ENCODE assay signal across 10 mouse cellular contexts in the genomic region with DNA sequence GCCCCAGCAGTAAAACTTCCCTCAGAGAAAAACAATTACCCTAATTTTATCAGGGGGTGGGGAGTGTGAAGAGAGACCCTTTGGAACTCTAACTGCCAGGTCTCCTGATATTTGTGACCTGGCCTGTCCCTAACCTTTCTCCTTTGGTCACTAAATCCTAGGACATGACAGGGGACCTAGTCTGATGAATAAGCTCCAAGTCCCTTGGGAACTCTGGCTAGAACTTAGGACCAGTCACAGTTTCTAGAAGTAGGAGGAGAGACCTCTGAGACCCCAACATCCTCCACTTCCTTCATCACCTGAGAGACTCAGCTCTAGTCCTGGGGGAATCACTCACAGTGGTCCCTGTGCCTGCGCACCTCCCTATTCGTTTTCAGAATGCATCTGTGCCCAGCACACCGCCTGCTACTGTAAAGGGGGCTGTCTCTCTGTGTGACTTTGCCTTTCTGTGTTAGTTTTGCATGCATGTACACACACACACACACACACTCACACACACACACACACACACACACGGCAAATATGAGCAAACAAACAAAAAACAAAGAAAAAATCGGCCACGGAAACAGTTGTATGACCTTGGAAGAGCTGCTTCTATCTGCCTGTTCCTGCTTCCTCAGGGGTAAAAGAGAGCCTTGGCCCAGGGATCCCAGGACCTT. TPM values are rescaled to one million over a fixed set of nuclear protein-coding genes. Genes with fewer than 3 reads are reported as not detected.
DNase-seq lines count a peak whose midpoint lies in the region; ATAC-seq and TF ChIP-seq lines count a peak whose summit lies in the region.
"Had no signal": no experiment of that assay in that cellular context is flagged by ENCODE, and none has a peak within 500 bp of the region (broad histone marks: within the 10 kb centered on the region; RNA-seq: fewer than 3 reads in every experiment).

No protein-coding gene starts in this region.

- no peaks in the 10 kb centered on the region for H3K9me3 ChIP-seq in heart, embryonic 12.5 days (replicated peaks)
- no peaks in the 10 kb centered on the region for H3K9me3 ChIP-seq in forebrain, postnatal 0 days (ENCODE audit: low read length)
- no peaks in the 10 kb centered on the region for H3K9me3 ChIP-seq in liver, embryonic 16.5 days (replicated peaks; ENCODE audit: control insufficient read depth, low read length)
- H3K9me3 ChIP-seq: G1E had no signal

- H3K36me3 ChIP-seq in heart, embryonic 12.5 days, result no peaks in the 10 kb centered on the region
- H3K36me3 ChIP-seq in forebrain, postnatal 0 days (ENCODE audit: insufficient read depth), result peaks cover 4% of the 10 kb centered on the region; the same call in 1 of the 2 replicates
- H3K36me3 ChIP-seq in liver, embryonic 16.5 days (ENCODE audit: control insufficient read depth, insufficient read depth), result no peaks in the 10 kb centered on the region
- H3K36me3 ChIP-seq: G1E had no signal

- WGBS in heart, embryonic 12.5 days, result 14% methylated on average over 6 of the region's 6 CpGs
- WGBS in forebrain, postnatal 0 days, result 5% methylated on average over 6 of the region's 6 CpGs
- WGBS in liver, embryonic 16.5 days (ENCODE audit: insufficient replicate concordance), result 28% methylated on average over 6 of the region's 6 CpGs

- H3K4me3 ChIP-seq in heart, embryonic 12.5 days, result peak overlapping the region; percentile 75
- peak overlapping the region; percentile 51 for H3K4me3 ChIP-seq in forebrain, postnatal 0 days (ENCODE audit: low read depth, low read length)
- H3K4me3 ChIP-seq in liver, embryonic 16.5 days (ENCODE audit: low read depth, low read length), result no peak overlapping the region

- H3K27ac ChIP-seq in heart, embryonic 12.5 days (ENCODE audit: poor library complexity, severe bottlenecking), result peak overlapping the region; percentile 99
- peak overlapping the region; percentile 91 for H3K27ac ChIP-seq in forebrain, postnatal 0 days (ENCODE audit: low read depth, low read length)
- H3K27ac ChIP-seq in liver, embryonic 16.5 days (ENCODE audit: low read length), result no peak overlapping the region

- no peak for DNase-seq in heart, postnatal 25 days (ENCODE audit: low spot score)
- DNase-seq in brain, embryonic 14.5 days (ENCODE audit: low read depth), result peak; percentile 64
- peak; percentile 58 for DNase-seq in forebrain, postnatal 0 days
- no peak for DNase-seq in spleen, postnatal 36 days (ENCODE audit: low spot score in 2 of 2)
- no peak for DNase-seq in urinary bladder, postnatal 4 days (ENCODE audit: low spot score in 2 of 2)
- no peak for DNase-seq in gastrocnemius, adult 18-20 months (ENCODE audit: low spot score)

- no peak for ATAC-seq in heart, embryonic 12.5 days (ENCODE audit: insufficient number of reproducible peaks, low FRiP score)
- no peak for ATAC-seq in forebrain, postnatal 0 days
- no peak for ATAC-seq in liver, embryonic 16.5 days (ENCODE audit: low read depth)

- peaks cover 5% of the 10 kb centered on the region; the same call in 1 of the 2 replicates for H3K27me3 ChIP-seq in heart, embryonic 12.5 days (replicated peaks)
- H3K27me3 ChIP-seq in forebrain, postnatal 0 days (ENCODE audit: insufficient read depth, low read length), result no peaks in the 10 kb centered on the region
- H3K27me3 ChIP-seq in liver, embryonic 16.5 days (ENCODE audit: control insufficient read depth, insufficient read depth, low read depth, low read length), result peaks cover 62% of the 10 kb centered on the region

- H3K4me1 ChIP-seq in heart, embryonic 12.5 days (replicated peaks), result peaks cover 63% of the 10 kb centered on the region
- H3K4me1 ChIP-seq in forebrain, postnatal 0 days (ENCODE audit: insufficient read depth), result peaks cover 35% of the 10 kb centered on the region
- H3K4me1 ChIP-seq in liver, embryonic 16.5 days (ENCODE audit: control insufficient read depth, low read depth, low read length), result peaks cover 3% of the 10 kb centered on the region; the same call in 1 of the 2 replicates

- H3K4me2 ChIP-seq in heart, embryonic 12.5 days, result peak overlapping the region; percentile 81
- H3K4me2 ChIP-seq in forebrain, postnatal 0 days (ENCODE audit: low read depth), result peak overlapping the region; percentile 59
- peak overlapping the region; percentile 43 for H3K4me2 ChIP-seq in liver, embryonic 16.5 days (ENCODE audit: low read depth, low read length)

- peak overlapping the region; percentile 86 for H3K9ac ChIP-seq in heart, embryonic 12.5 days
- H3K9ac ChIP-seq in forebrain, postnatal 0 days, result peak overlapping the region; percentile 63
- no peak overlapping the region for H3K9ac ChIP-seq in liver, embryonic 16.5 days (ENCODE audit: low read depth, low read length)

- intact Hi-C loops in heart, postnatal 25 days (cut with DNase I), result loop anchor here (5.0 kb wide), 1 partner anchor 47 kb away; no protein-coding TSS in a partner anchor

- peak; percentile 12; the same call in 1 of the 2 replicates for TF ChIP-seq POLR2A in brain, embryonic 14.5 days (IDR thresholded peaks at IDR 0.05; ENCODE audit: borderline replicate concordance, extremely low read depth, insufficient read depth, insufficient read length, poor library complexity, severe bottlenecking)

- TF ChIP-seq CTCF in brain, embryonic 14.5 days (IDR thresholded peaks at IDR 0.05; ENCODE audit: borderline replicate concordance, extremely low read depth, insufficient read depth, insufficient read length), result no peak
- TF ChIP-seq CTCF in forebrain, postnatal 0 days (IDR thresholded peaks at IDR 0.05; ENCODE audit: low read depth), result no peak

RNA-seq across cellular contexts. Expression of a gene that starts 18.8 kb away (rescaled TPM):
- 86.4 and 90.3 TPM in 2 replicates for polyA plus RNA-seq in heart, embryonic 12.5 days (2016; fragmentation: Nextera tagmentation; extraction: Ambion mirVana)
- total RNA-seq in heart, postnatal 25 days (2021), result 10 to 100 TPM; 69.0 to 69.3 TPM
- polyA plus RNA-seq in brain, embryonic 14.5 days (2012; rRNA removed), result 162 and 203 TPM in 2 replicates
- total RNA-seq in forebrain, postnatal 0 days (2014; rRNA removed), result 265 and 272 TPM in 2 replicates
- 162 and 168 TPM in 2 replicates for polyA plus RNA-seq in forebrain, postnatal 0 days (2015; fragmentation: Nextera tagmentation; extraction: Ambion mirVana)
- 0.55 and 1.3 TPM in 2 replicates for polyA plus RNA-seq in liver, embryonic 16.5 days (2015; fragmentation: Nextera tagmentation; extraction: Ambion mirVana)
- total RNA-seq in gastrocnemius, adult 18-20 months (2021), result 100 to 1,000 TPM; 199 to 207 TPM
- polyA plus RNA-seq: erythroblast, embryonic 14.5 days; G1E had no signal

RNA-seq across cellular contexts. Expression of a gene that starts 18.9 kb away (rescaled TPM):
- polyA plus RNA-seq in heart, embryonic 12.5 days (2016; fragmentation: Nextera tagmentation; extraction: Ambion mirVana), result 20.1 and 22.8 TPM in 2 replicates
- total RNA-seq in heart, postnatal 25 days (2021), result 1 to 10 TPM; 7.8 to 9.7 TPM
- polyA plus RNA-seq in brain, embryonic 14.5 days (2012; rRNA removed), result 21.9 and 26.8 TPM in 2 replicates
- total RNA-seq in forebrain, postnatal 0 days (2014; rRNA removed), result 25.0 and 33.5 TPM in 2 replicates
- 18.7 and 21.3 TPM in 2 replicates for polyA plus RNA-seq in forebrain, postnatal 0 days (2015; fragmentation: Nextera tagmentation; extraction: Ambion mirVana)
- polyA plus RNA-seq in liver, embryonic 16.5 days (2015; fragmentation: Nextera tagmentation; extraction: Ambion mirVana), result 10.7 and 11.3 TPM in 2 replicates
- total RNA-seq in gastrocnemius, adult 18-20 months (2021), result 10 to 100 TPM in 1 of 2 experiments, 1 to 10 TPM in 1; 8.9 to 10.3 TPM

RNA-seq across cellular contexts. Expression of a gene that starts 28.2 kb away (rescaled TPM):
- 79.0 and 80.6 TPM in 2 replicates for polyA plus RNA-seq in heart, embryonic 12.5 days (2016; fragmentation: Nextera tagmentation; extraction: Ambion mirVana)
- 10 to 100 TPM; 48.0 to 53.2 TPM for total RNA-seq in heart, postnatal 25 days (2021)
- polyA plus RNA-seq in brain, embryonic 14.5 days (2012; rRNA removed), result 75.5 and 85.9 TPM in 2 replicates
- 59.8 and 66.2 TPM in 2 replicates for total RNA-seq in forebrain, postnatal 0 days (2014; rRNA removed)
- polyA plus RNA-seq in forebrain, postnatal 0 days (2015; fragmentation: Nextera tagmentation; extraction: Ambion mirVana), result 73.7 and 80.8 TPM in 2 replicates
- 36.2 and 36.9 TPM in 2 replicates for polyA plus RNA-seq in liver, embryonic 16.5 days (2015; fragmentation: Nextera tagmentation; extraction: Ambion mirVana)
- total RNA-seq in gastrocnemius, adult 18-20 months (2021), result 100 to 1,000 TPM; 108 to 112 TPM

RNA-seq across cellular contexts. Expression of a gene that starts 48.8 kb away (rescaled TPM):
- polyA plus RNA-seq in heart, embryonic 12.5 days (2016; fragmentation: Nextera tagmentation; extraction: Ambion mirVana), result not detected in 2 replicates
- not detected for total RNA-seq in heart, postnatal 25 days (2021)
- polyA plus RNA-seq in brain, embryonic 14.5 days (2012; rRNA removed), result 0.19 and 0.34 TPM in 2 replicates
- not detected in 2 replicates for total RNA-seq in forebrain, postnatal 0 days (2014; rRNA removed)
- 0.11 TPM in 1 of 2 replicates, not detected in the other for polyA plus RNA-seq in forebrain, postnatal 0 days (2015; fragmentation: Nextera tagmentation; extraction: Ambion mirVana)
- polyA plus RNA-seq in liver, embryonic 16.5 days (2015; fragmentation: Nextera tagmentation; extraction: Ambion mirVana), result not detected in 2 replicates
- not detected for total RNA-seq in gastrocnemius, adult 18-20 months (2021)
- total RNA-seq: G1E had no signal
- polyA plus RNA-seq: erythroblast, embryonic 14.5 days; G1E had no signal

Comparison
In these comparisons a context has a peak if more than half of its experiments do, and no peak if none do; other contexts are left out.
1. DNase-seq: peak in brain, embryonic 14.5 days (single experiment) and forebrain, postnatal 0 days (single experiment); none in heart, postnatal 25 days (single experiment), spleen, postnatal 36 days (0 of 2), urinary bladder, postnatal 4 days (0 of 2) and gastrocnemius, adult 18-20 months (single experiment).
2. RNA of a gene that starts 18.8 kb away (polyA plus RNA-seq): 162 to 168 TPM in forebrain, postnatal 0 days, 162 to 203 TPM in brain, embryonic 14.5 days and 86.4 to 90.3 TPM in heart, embryonic 12.5 days; 0.55 to 1.3 TPM in liver, embryonic 16.5 days; every median in the first group is over 10 times any median in the second.
3. Peak in every context shown above with its lines, with median percentiles within 50 percentile points of each other: H3K4me2 ChIP-seq.